Mouse (Mus musculus): ENCODE measurements around the gene Naa50.

Naa50 gene

DNA sequence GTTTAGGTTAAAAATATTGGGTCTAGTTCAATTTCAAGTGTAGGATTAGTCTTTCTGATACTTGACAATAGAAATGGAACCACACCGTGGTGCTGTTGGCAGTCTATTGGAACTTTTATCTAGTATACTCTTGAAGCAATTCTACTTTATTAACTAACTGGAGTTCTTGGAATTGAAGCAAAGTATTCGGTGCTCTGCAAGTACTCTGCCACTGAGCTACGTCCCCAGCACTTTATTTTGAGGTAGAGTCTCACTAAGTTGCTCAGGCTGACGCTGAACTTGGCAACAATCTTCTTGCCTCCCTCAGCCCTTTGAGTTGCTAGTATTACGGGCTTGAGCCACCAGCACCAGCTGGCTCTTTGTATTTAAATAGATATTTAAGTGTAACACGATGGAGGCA lies 1.9 kb downstream of the Naa50 start:
- no peak for DNase-seq

DNA sequence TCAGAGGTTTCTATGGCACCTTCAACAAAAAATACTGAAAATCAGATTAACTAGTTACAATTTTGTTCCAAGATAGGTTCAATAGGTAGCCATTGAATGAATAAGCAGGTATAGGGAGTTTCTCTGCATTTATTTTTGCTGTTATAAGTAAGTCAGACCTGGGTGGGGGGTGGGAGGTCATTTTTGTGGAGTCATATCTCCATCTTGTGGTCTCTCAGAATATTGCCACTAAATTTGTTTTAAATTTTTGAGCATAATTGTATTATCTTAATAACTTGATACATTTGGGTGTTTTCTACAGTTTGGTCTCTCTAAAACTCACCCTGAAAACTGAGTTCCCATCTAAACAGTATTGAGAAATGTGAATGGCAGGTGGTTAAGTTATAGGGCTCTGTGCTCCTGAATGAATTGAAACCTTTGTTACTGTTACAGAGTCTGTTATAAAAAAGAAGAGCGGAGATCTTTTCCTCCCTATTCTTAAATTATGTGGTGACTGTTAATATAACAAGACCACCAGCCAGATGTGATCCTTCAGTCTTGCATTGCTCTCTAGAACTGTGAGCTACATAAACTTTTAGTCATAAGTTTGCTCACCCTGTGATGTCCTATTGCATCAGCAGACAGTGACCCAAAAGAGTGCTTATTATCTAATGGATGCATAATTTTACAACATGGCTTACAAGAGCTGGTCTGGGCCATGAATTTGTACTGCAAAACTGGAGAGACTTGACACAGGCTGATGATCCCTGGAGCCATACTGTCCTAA lies 9.6 kb downstream of the Naa50 start:
- DNase-seq: no peak

- DNase-seq: peak; percentile 23 to 31
Measured at GRCm38 (mm10) chr16:44154497-44155057, 14.9 kb downstream of the Naa50 start.

DNA sequence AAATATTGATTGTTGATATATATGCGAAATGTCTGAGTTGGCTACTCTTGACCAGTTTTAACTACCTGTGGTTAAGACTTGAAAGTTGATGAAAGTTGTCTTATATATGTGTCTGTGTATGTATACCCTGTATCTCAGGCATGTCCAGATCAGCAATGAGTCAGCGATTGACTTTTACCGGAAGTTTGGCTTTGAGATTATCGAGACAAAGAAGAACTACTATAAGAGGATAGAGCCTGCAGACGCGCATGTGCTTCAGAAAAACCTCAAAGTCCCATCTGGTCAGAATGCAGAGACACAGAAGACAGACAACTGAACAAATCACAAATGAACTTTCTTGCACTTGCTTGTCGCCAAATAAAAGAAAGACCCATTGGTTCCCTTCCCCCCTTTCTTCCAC lies 19.7 kb downstream of the Naa50 start:
- DNase-seq: no peak

GRCm38 (mm10) chr16:44163831-44164230 lies 24.2 kb downstream of the Naa50 start:
- no peak for DNase-seq

GRCm38 (mm10) chr16:44165182-44165581 lies 25.6 kb downstream of the Naa50 start:
- DNase-seq: no peak

GRCm38 (mm10) chr16:44168990-44169389 lies 29.4 kb downstream of the Naa50 start:
- DNase-seq: no peak

DNA sequence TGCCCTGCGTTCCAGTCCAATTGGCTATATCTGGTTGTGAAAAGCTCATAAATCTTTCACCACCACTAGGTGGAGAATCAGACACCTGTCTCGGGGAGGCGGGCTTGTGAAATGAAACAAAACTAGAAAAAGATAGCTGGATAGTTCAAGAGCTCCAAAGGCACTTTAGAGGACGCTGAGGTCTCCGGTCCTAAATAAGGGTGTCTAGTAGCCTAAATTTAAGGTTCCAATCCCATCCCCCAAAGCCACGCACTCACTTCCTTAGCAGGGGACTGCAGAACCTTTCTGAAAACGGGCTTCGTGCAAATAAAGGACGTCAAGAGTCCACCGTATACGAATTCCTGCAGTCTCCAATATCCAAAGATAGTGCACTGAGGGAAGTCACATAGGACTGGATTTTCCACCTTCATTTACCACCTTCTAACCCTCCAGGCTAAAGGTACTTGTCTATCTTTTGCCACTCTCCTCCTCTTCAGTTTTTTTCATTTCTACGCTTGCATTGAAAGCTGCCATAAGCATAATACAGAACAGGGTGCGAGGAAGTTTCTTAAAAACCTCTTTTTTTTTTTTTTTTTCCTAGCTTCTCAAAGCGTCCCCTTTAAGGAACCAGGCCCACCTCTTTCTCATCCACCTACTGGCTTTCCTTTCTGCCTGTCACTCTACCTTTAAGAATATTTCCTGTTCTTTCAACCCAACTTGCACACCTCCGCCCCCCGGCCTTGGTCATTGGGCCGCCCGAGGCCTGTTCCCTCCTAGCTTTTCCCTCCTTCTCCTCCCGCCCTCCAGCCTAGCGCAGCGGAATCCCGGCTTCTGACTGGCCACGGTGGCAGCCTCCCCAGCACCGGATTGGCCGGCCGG lies 32.9 kb downstream of the Naa50 start:
- peak; percentile 95 to 97 for DNase-seq

DNA sequence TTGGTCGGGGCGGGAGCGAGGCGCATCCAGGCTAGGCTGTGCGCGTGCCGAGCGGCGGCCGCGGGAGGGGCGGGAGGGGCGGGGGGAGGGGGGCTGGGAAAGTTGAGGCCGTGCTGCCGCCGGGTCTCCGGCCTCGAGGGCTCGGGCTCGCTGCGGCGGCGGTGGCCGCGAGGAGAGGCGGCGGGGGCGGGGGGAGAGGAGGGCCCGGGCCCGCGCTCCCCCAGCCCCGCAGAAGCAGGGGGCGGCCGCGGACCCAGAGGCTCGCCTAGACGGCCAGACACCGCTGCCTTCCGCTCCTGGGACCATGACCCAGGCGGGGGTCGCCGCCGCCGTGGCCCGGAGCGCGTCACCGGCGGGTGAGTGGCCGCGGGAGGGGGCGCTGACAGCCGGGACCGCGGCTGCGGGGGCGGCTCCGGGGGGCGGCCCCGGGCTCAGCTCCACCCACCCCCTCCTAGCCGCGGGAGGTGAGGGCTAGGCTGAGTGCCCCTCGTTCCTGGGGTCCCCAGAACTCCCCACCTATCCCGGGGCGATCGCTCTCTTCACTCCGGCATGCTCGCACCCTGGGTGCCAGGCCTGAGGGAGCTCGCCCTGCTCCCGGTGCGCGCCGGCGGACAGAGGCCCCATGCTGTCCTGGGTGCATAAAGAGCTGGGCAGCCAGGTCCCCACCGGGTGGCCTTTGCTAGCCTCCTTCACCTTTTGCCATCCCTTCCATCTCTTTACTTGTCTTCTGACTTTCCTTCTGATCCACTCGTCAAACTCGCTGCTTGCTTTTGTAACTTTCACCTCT lies 33.7 kb downstream of the Naa50 start, which contains the start of gene Usf3:
Usf3 (plus strand) TSS at position 92 of the 787 bp plus-strand sequence.
- peak; percentile 67 to 74 for DNase-seq

GRCm38 (mm10) chr16:44173966-44174530 lies 34.4 kb downstream of the Naa50 start:
- no peak for DNase-seq

GRCm38 (mm10) chr16:44175001-44175400 lies 35.4 kb downstream of the Naa50 start:
- DNase-seq: no peak

DNA sequence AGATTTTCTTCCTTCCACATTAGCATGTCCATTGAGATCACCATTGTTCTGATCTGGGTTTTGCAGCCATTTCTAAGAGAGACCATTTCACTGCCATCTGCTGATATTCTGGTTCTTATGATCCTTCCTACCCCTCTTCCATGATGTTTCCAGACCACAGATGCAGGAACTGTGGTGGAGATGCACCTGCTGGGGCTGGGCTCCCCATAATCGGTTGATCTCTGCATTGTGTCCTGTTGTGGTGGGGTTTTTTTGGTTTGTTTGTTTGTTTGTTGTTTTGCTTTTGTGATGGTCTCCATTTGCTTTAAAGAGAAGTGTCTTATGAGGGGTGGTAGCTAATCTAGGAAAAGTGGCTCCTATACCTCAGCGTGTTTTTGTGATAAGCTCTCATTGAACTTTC lies 36.9 kb downstream of the Naa50 start:
- no peak for DNase-seq

GRCm38 (mm10) chr16:44178555-44178954 lies 38.9 kb downstream of the Naa50 start:
- DNase-seq: no peak

DNA sequence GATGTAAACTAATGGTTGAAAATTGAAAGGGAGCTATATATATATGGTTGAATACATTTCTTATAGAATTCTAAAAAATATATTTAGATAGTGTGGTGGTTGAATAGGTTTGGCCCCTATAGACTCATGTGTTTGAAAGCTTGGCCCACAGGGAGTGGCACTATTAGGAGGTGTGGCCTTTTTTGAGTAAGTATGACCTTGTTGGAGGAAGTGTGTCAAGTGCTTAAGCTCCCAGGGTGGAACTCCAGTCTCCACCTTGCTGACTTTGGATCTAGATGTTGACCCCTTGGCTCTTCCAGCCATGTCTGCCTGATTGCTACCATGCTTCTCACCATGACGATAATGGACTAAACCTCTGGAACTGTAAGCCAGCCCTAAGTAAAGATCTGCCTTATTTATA lies 43.0 kb downstream of the Naa50 start:
- no peak for DNase-seq

DNA sequence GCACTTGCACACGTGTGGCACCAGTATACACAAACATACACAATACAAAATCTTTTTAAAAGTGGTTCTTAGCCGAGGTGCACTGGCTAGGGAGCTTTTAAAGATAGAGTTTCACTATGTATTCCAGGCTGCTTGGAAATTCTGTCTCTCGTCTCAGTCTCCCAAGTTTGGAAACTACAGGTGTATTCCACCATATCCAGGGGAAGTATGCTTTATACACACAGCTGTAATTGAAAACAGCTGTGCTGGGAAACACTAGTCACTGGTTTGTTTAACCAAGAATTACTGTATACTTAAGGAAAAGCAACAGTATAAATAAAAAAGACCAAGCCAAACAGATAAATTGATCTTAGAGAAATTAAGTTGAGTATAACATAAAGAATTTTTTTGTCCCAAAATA lies 45.1 kb downstream of the Naa50 start:
- DNase-seq: no peak

DNA sequence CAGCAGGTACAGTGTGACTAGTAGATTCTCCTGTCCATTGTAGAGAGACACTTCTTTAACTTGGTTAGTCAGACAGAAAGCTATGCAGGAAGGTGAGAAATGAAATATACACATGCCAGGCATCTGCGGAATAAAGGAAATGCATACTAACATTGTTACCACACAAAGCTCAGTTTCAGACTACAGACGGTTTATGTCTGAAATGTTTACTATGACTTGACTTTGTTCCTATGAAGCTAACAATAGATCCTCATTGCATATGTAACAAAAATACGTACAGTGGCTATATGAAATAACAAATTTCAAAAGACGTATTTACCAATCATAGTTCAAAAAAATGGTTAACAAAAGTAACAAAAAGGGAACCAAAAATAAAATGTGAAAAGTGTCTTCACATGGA lies 47.5 kb downstream of the Naa50 start:
- DNase-seq: no peak

DNA sequence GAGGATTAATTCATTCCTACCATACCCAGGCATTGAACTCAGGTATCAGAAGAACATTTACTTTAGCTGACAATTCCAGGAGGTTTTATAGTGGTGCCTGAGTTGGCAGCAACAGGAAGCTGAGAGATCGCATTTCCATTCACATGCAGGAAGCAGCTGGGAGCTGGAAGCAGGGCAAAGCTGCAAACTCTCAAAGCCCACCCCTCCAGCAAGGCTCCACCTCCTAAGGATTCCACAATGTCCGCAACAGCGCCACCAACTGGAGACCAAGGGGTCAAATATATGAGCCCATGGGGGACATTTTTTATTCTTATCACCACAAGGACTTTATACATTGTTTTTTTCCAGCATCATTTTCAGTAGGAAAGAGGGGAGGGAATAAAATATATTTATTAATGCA lies 49.1 kb downstream of the Naa50 start:
- no peak for DNase-seq

DNA sequence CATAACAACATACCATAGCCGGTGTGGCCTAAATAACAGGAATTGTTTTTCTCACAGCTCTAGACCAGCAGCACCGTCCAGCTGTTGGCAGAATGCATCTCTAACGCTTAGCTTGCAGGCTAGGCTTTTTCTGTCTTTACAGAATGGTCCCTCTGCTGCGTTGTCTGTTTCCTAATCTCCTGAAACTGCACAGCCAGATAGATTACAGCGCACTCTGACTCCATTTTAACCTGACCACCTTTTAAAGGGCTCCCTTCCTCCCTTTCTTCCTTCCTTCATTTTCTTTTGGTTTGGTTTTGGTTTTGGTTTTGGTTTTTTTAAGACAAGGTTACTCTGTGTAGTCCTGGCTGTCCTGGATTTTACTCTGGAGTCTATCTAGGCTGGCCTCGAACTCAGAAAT lies 50.4 kb downstream of the Naa50 start:
- peak in 1 of 2 experiments; percentile 17 for DNase-seq

GRCm38 (mm10) chr16:44190968-44191367 lies 51.3 kb downstream of the Naa50 start:
- no peak for DNase-seq

GRCm38 (mm10) chr16:44199066-44199703 lies 59.6 kb downstream of the Naa50 start:
- peak; percentile 78 to 83 for DNase-seq

DNA sequence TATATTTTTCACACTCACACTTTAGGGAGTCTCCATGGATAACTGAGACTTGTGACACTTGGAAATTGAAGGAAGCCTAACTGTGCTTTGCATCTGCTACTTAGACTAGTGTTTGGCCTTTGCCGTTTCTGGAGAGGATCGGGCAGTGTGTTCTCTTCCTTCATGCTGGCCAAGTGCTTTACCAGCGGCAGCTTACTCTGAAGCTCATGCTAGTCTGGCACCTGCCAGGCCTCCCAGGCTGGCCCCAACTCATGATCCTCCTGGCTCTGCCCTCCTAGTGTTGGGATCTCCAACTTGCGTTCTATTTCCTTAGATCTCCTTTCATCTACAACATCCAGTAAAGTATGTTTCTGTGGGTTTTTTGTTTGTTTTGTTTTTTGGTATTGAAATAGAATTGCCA lies 60.5 kb downstream of the Naa50 start:
- DNase-seq: no peak

GRCm38 (mm10) chr16:44204331-44204730 lies 64.7 kb downstream of the Naa50 start:
- DNase-seq: no peak
